Mouse (Mus musculus) G1E (cell line): ENCODE measurements around the gene Tll1. TPM values are rescaled to one million over a fixed set of nuclear protein-coding genes. Genes with fewer than 3 reads are reported as not detected.

Experiments
- ATAC-seq: 2 replicates; pipeline ENCODE4 v1.8.0; 2016; ENCODE audit warnings: mild to moderate bottlenecking; ENCODE audit not compliant: insufficient number of reproducible peaks, poor library complexity, low FRiP score, severe bottlenecking; ENCODE audit errors: extremely low read depth
- DNase-seq: peaks from one replicate; pipeline ENCODE4 v3.0.0; 2012; ENCODE audit warnings: low spot score
- H3K27me3 ChIP-seq: 2 replicates; pipeline ENCODE4 v1.6.1; 2012; ENCODE audit warnings: mild to moderate bottlenecking, low read length, inconsistent platforms; ENCODE audit not compliant: insufficient read depth
- H3K36me3 ChIP-seq: replicated peaks from 2 replicates; pipeline ENCODE3; 2012; ENCODE audit warnings: mild to moderate bottlenecking, inconsistent platforms
- H3K4me1 ChIP-seq: 2 replicates; pipeline ENCODE4 v1.6.1; 2012; ENCODE audit warnings: low read depth, low read length, inconsistent platforms, mixed read lengths; ENCODE audit not compliant: insufficient read depth
- H3K4me3 ChIP-seq: 2 replicates; pipeline ENCODE4 v1.5.1; 2012; ENCODE audit warnings: low read depth, mild to moderate bottlenecking, inconsistent platforms, low read length, moderate library complexity, mixed read lengths
- H3K9me3 ChIP-seq: replicated peaks from 2 replicates; pipeline ENCODE4 v1.6.1; 2012; ENCODE audit warnings: inconsistent platforms
- CTCF ChIP-seq: IDR thresholded peaks from 2 replicates; pipeline ENCODE4 v1.5.1; 2012; ENCODE audit warnings: low read depth, low read length, inconsistent platforms, mixed read lengths
- GATA1 ChIP-seq: IDR thresholded peaks from 2 replicates; pipeline ENCODE4 v1.6.1; 2012; ENCODE audit warnings: borderline replicate concordance, low read length, inconsistent platforms, mixed read lengths
- GATA2 ChIP-seq: IDR thresholded peaks from 2 replicates; pipeline ENCODE4 v1.6.1; 2012; ENCODE audit warnings: low read depth, low read length, inconsistent platforms, borderline replicate concordance
- POLR2AphosphoS5 ChIP-seq: IDR thresholded peaks from 2 replicates; pipeline ENCODE4 v1.6.1; 2012; ENCODE audit warnings: low read depth, low read length, inconsistent platforms; ENCODE audit not compliant: insufficient replicate concordance
- TAL1 ChIP-seq: conservative IDR thresholded peaks from 2 replicates; pipeline ENCODE4 v1.6.1; 2012; ENCODE audit warnings: low read depth, low read length, inconsistent platforms, mixed read lengths
- polyA plus RNA-seq: library from polyadenylated mRNA; stranded (reverse); fragments of >175 nt; gene quantifications from 2 replicates; pipeline ENCODE4 v1.2.3, GENCODE M21; 2012
- total RNA-seq, 2 experiments: library from RNA; stranded (forward) in 1 of 2; stranded (reverse) in 1 of 2; fragments of 200-1000 nt in 1 of 2; fragments of >200 nt in 1 of 2; fragmentation: Nextera tagmentation in 1 of 2; gene quantifications; 2 replicates each; pipeline ENCODE4 v1.2.3; 2014 to 2017

The Tll1 gene
- total and polyA plus RNA-seq, 3 experiments, result 0.11 TPM; not detected in 2

GRCm38 (mm10) chr8:64206411-64206861 lies 365 bp upstream of the Tll1 start:
- ATAC-seq (no peak), DNase-seq (no peak)
- no peak overlapping the region for H3K4me3 ChIP-seq
- H3K27me3 ChIP-seq, result peaks cover 13% of the 10 kb centered on the region; the same call in 1 of the 2 replicates
- TF ChIP-seq TAL1 (no peak), GATA2 (no peak), GATA1 (no peak), POLR2AphosphoS5 (no peak), CTCF (no peak)
- peaks cover 13% of the 10 kb centered on the region for H3K9me3 ChIP-seq
- no peaks in the 10 kb centered on the region for H3K36me3 ChIP-seq
- H3K4me1 ChIP-seq, result no peaks in the 10 kb centered on the region

DNA sequence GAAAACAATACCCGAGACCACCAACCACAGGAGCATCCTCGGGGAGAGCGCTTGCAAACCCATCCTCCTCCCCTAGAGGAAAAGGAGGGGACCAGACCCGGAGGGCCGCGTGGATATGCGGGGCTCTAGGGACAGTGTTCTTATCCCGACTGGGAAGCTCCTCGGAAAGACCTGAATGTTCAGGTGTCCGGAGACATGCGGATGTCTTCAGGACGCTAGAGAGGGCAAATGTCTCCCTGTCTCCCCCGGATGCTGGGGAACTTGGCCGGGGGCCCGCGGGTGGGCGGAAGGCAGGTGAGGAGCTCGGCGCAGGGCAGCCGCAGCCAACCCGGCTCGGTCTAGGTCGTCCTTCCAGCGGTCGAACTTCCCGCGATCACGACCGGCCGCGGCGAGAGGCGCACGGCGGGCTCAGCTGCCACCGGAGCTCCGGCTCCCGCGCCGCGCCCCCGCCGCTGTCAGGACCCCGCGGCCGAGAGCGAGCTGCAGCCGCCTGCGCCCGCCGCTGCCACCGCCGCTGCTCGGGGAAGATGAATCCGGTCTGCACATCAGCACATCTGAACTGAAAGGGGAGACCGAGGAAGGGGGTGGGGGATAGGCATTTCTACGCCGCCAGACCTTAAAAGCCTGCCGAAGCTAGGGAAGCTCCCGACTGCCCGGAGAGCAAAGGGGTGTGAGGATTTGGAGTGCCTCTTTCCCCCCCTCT lies 599 bp downstream of the Tll1 start:
- no peak for ATAC-seq
- Histone ChIP-seq H3K4me3 (no peak overlapping the region), H3K4me1 (no peaks in the 10 kb centered on the region), H3K9me3 (peaks cover 13% of the 10 kb centered on the region), H3K36me3 (no peaks in the 10 kb centered on the region), H3K27me3 (peaks cover 13% of the 10 kb centered on the region; the same call in 1 of the 2 replicates)
- no peak for DNase-seq
- TF ChIP-seq TAL1 (no peak), CTCF (no peak), POLR2AphosphoS5 (no peak), GATA2 (no peak), GATA1 (no peak)

GRCm38 (mm10) chr8:64204801-64205311 lies 1.2 kb downstream of the Tll1 start:
- TF ChIP-seq GATA1, result no peak
- TF ChIP-seq CTCF, result no peak
- no peak for TF ChIP-seq POLR2AphosphoS5
- TF ChIP-seq GATA2, result no peak
- TF ChIP-seq TAL1, result no peak
- ATAC-seq (no peak), DNase-seq (no peak)
- peaks cover 13% of the 10 kb centered on the region; the same call in 1 of the 2 replicates for H3K27me3 ChIP-seq
- no peaks in the 10 kb centered on the region for H3K4me1 ChIP-seq
- peaks cover 13% of the 10 kb centered on the region for H3K9me3 ChIP-seq
- H3K36me3 ChIP-seq, result no peaks in the 10 kb centered on the region
- H3K4me3 ChIP-seq, result no peak overlapping the region

DNA sequence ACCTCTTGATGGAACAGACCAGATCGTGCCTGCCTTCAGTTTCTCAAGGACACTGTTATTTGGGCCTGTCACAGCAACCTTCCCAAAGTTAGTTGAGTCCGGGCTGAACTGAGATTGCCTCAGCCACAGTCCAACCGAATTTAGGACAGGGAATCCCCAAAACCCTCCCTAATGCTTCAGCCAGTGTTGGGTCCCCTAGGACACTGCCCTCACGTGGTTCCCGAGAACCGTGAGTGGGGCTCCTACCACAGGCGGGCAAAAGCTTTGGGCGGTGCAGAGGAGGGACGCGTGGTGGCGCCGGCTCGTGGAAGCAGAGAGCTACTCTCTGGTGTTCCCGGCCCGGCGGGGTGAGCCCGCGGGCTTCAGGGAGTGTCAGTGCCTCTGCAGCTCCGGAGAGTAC lies 1.9 kb downstream of the Tll1 start:
- H3K36me3 ChIP-seq, result no peaks in the 10 kb centered on the region
- H3K4me3 ChIP-seq, result no peak overlapping the region
- H3K4me1 ChIP-seq, result no peaks in the 10 kb centered on the region
- peaks cover 13% of the 10 kb centered on the region for H3K9me3 ChIP-seq
- H3K27me3 ChIP-seq, result peaks cover 13% of the 10 kb centered on the region; the same call in 1 of the 2 replicates
- TF ChIP-seq GATA2 (no peak), TAL1 (no peak), POLR2AphosphoS5 (no peak), CTCF (no peak), GATA1 (no peak)
- ATAC-seq (no peak), DNase-seq (no peak)

DNA sequence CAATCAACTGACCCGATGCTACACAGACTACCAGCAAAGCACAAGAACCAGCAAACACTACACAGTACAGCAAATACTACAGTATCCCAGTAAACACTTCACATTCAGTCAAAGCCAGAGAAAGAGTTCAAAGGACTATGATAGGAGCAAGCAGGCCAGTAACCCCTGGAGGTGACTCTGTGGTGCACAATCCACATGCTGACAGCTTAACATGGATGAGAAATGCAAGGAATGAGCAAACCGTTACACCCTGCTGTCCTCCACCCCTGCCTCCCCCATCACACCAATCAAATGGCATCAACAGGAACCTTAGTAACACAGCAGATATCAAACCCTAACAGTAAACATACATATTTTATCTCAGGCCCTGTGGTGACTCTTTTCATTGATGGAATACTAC lies 7.7 kb downstream of the Tll1 start:
- no peak for ATAC-seq
- DNase-seq, result no peak
- Histone ChIP-seq H3K27me3 (no peaks in the 10 kb centered on the region), H3K9me3 (no peaks in the 10 kb centered on the region), H3K36me3 (no peaks in the 10 kb centered on the region), H3K4me3 (no peak overlapping the region), H3K4me1 (no peaks in the 10 kb centered on the region)
- TF ChIP-seq CTCF (no peak), GATA1 (no peak), TAL1 (no peak), POLR2AphosphoS5 (no peak), GATA2 (no peak)

- TF ChIP-seq GATA2, result no peak
- TF ChIP-seq TAL1, result no peak
- no peak for TF ChIP-seq CTCF
- no peak for TF ChIP-seq POLR2AphosphoS5
- TF ChIP-seq GATA1, result no peak
- DNase-seq (no peak), ATAC-seq (no peak)
- no peaks in the 10 kb centered on the region for H3K27me3 ChIP-seq
- no peaks in the 10 kb centered on the region for H3K9me3 ChIP-seq
- H3K4me3 ChIP-seq, result no peak overlapping the region
- no peaks in the 10 kb centered on the region for H3K36me3 ChIP-seq
- H3K4me1 ChIP-seq, result no peaks in the 10 kb centered on the region
Observed at GRCm38 (mm10) chr8:64193421-64193820, 12.7 kb downstream of the Tll1 start.
